Mouse (Mus musculus): ENCODE measurements at regions not wholly inside any gene's neighbourhood (a gene's known extent, or its start where the extent isn't known, plus 50 kb on each side); places are given as distances from the start of the nearest gene placed in this dataset.

DNA sequence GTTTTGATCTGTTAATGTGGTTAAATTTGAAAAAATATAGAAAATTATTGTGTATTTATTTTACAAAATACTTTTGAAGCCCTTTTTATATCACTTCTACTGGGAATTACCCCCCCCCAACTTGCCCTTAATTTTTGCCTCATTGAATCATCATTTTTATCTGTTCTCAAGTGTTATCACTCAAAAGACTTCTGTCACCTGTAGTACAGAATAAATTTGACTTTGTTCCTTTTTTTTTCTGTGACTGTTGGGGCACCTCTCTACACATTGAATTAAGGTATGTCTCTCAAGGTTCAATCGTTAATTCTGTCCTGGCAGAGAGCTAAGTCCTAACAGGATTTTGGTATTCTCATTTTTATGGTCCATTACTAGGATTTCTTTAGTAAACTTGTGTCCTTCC lies 1123.0 kb upstream of the Cited2 start:
- DNase-seq, result no peak

GRCm38 (mm10) chr10:16600551-16601224 lies 1122.3 kb upstream of the Cited2 start:
- no peak for DNase-seq

DNA sequence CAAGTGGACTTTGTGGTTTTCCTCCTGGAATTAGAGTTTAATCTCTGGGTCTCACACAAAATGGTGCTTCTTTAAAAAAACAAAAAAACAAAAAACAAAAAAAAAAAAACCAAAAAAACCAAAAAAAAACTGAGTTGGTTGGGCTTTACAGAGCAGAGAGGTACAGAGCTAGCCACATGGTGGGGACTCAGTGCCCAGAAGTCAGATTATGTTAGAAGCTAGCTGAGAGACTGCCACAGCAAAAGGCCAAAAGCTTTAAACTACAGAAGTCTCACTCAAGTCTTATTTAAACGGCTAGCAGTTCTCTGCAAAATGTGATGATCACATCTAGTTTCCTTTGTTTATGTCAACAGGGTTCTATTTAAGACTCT lies 1121.8 kb upstream of the Cited2 start:
- DNase-seq, result no peak

DNA sequence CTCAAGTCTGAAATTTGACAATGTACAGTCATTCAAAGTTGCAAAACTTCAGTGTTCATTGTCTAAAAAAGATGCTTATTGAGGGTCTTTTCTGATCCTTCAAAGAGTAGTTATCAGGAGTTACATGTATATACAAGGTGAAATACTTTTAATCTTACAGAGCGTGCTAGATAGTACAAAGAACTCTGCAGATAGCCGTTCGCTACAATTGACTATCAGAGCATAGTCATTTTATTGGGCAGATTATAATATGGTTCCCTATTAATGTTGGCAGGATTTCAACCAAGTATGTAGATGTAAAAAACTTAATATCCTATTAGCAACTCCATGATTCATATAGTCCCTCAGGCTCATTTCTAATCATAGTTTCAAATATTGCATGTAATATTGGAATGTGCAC lies 1114.7 kb upstream of the Cited2 start:
- DNase-seq, result no peak

DNA sequence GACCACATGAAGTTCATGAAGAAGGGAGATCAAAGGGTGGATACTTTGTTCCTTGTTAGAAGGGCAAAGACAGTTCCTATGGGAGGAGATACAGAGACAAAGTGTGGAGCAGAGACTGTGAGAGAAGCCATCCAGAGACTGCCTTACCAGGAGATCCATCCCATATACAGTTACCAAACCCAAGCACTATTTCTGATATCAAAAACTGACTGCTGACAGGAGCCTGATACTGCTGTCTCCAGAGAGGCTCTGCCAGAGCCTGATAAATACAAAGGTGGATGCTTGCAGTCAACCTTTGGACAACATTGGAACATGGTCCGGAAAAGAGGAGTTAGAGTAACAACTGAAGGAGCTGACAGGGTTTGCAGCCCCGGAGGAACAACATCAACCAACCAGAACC lies 1104.3 kb upstream of the Cited2 start:
- no peak for DNase-seq

GRCm38 (mm10) chr10:16619584-16619983 lies 1103.4 kb upstream of the Cited2 start:
- no peak for DNase-seq

DNA sequence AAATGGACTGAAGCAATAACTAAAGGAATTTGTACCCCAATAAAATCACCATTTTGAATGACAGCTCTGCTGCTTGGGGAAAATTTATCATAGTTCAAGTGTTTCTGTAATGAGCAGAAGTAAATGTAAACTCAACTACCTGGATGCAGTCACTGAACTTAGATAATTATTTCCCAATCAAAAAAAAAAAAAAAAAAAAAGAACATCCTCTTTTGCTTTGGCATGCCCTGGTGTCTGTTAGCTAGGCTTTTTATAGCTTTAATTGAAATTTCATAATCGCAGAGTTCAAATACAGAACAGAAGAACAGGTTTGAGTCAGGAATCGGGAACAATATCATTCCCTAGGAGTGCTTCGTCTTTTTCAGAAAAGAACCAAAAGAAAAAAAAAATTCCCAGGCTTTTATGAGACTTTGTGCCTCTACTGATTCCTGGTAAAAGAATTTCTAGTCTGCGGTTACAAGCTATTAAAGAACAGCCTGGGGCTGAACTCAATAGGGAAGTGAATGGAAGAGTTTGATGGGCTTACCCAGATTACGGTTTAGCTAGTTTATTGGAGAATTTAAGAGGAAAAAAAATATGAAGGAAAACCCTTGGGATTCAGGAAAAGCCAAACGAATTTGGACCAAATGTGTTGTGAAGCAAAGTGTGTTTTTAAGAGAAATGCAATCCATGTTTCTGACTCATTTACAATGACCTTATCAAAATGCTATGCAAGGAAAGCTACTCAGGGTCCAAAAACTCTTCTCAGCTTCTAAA lies 1102.0 kb upstream of the Cited2 start:
- no peak for DNase-seq

DNA sequence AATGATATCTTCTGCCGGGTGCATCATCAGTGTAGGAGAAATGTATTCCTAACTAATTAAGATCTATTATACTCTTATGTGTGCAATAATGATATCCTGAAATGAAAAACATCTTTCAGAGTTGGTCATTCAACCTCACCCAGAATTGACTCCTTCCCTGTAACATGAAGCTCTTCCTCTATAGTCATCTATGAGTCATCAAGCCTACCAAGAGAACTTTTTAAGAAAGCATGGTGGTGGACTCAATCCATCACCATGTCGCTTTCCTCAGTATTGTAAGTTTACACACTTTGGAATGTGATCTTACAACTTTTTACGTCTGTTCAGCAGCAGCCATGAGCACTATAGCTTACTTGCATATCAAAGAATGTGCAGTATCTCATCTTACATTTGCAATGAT lies 1100.2 kb upstream of the Cited2 start:
- no peak for DNase-seq

DNA sequence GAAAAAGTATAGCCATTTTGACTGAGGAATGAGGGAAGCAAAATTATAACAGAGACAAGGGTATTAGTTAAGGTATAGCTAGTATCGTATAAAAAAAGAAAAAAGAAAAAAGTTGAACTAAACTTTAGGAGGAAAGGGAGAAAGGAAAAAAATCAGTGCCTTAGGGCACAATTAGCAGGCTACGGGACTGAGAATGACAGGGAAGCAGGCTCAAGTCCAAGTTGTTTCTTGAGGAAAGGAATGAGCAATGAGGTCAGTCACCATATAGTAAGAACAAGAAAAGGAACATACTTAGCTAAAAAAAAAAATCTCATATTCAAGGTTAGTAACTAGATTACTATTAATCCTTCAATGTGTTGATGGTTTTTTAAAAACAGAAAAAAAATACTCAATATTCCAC lies 1089.8 kb upstream of the Cited2 start:
- DNase-seq, result no peak

GRCm38 (mm10) chr10:16635463-16635862 lies 1087.6 kb upstream of the Cited2 start:
- no peak for DNase-seq

GRCm38 (mm10) chr10:16637006-16637405 lies 1086.0 kb upstream of the Cited2 start:
- peak; percentile 8 for DNase-seq

DNA sequence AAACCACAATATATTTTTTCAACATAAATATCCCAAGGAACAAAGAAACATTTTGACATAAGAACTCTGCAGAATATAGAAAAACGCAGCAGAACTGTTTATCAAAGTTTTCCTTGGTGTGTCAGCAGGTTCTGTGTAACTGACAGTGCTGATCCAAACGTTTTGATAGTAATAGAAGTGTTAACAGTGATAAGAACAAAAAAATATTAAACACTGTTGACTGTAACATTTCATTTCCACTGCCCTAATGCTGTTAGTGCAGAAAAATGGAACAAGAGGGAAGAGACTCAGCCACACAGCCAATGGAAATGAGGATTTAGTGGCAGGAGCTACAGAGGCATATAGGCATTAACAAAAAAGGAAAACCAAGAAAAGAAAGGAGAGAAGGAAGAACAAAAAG lies 1084.9 kb upstream of the Cited2 start:
- DNase-seq, result no peak

GRCm38 (mm10) chr10:16640136-16640535 lies 1082.9 kb upstream of the Cited2 start:
- DNase-seq, result no peak

- no peak for DNase-seq
Observed at GRCm38 (mm10) chr10:16650120-16650519, 1072.9 kb upstream of the Cited2 start.

- DNase-seq, result no peak
Observed at GRCm38 (mm10) chr10:16652450-16652849, 1070.6 kb upstream of the Cited2 start.

- DNase-seq, result no peak
Observed at GRCm38 (mm10) chr10:16664483-16664882, 1058.5 kb upstream of the Cited2 start.

GRCm38 (mm10) chr10:16670286-16670685 lies 1052.7 kb upstream of the Cited2 start:
- DNase-seq, result no peak

DNA sequence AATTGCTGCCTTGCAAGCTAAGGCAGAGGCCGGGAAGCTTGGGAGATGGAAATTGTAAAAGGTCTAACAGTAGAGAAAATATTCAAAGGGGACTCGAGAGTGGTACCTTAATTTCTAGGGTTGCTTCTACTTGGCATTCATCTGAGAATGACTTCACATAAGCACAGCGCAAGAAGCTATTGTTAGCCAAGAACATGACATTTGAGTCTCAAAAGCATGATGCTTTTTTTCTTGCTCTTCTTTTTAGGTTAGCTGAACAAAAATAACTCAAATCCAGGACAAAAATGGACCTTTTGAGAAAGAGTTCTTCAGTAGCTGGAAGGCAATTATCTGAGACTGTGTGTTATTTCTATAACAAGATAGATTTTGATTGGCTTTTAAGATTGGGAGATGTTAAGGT lies 1042.0 kb upstream of the Cited2 start:
- DNase-seq, result no peak

- no peak for DNase-seq
Observed at GRCm38 (mm10) chr10:16685352-16685751, 1037.7 kb upstream of the Cited2 start.

DNA sequence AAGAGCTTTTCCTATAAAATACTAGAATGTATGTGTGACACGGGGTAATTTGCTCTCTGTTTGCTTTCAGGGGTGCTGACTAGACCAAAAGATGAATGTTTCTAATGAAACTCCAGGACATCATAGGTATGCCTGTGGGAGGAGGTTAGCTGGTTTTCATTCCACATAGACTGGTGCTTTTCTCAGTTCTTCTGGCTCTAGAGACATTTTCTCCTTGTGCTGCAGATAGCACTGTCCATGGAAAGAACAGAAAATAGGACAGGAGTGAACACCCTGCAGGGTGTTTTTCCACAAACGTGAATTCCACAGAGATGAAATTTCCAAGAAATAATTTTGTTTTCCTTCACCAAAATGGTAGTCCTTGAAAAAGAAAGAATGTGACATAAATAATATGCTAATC lies 1016.0 kb upstream of the Cited2 start:
- no peak for DNase-seq

GRCm38 (mm10) chr10:16713143-16713542 lies 1009.9 kb upstream of the Cited2 start:
- DNase-seq, result no peak

GRCm38 (mm10) chr10:16714065-16714464 lies 1009.0 kb upstream of the Cited2 start:
- DNase-seq, result no peak

GRCm38 (mm10) chr10:16714526-16714925 lies 1008.5 kb upstream of the Cited2 start:
- DNase-seq, result no peak

DNA sequence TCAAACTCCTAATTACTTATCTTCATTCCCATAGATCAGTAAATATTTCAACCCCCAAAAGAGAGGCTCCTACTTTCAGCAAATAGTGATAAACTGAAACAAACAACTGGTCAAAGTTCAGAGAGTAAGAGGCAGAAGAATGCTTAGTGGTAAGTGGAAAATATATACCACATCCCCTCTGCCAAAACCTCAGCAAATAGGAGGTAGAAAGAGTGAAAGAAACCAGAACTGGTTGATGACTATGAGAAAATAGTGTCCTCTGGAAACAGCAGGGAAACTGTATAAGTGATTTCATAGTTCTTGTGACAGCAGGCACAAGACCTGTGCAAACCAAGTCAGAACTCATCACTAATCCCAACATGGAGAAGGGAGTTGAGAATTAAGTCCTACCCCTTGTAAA lies 980.8 kb upstream of the Cited2 start:
- no peak for DNase-seq

GRCm38 (mm10) chr10:16751546-16751945 lies 971.5 kb upstream of the Cited2 start:
- no peak for DNase-seq
